Mouse (Mus musculus): ENCODE results near the gene Crb2. TPM values are rescaled to one million over a fixed set of nuclear protein-coding genes. Genes with fewer than 3 reads are reported as not detected.

The Crb2 gene
- total and polyA plus RNA-seq, 2 experiments = 0.04 TPM; not detected in 1

- Histone ChIP-seq H3K27ac (replicated peaks; ENCODE audit: insufficient read depth, low read depth, low read length) (no peak overlapping the region), H3K36me3 (ENCODE audit: control insufficient read depth, insufficient read depth, low read length) (no peaks in the 10 kb centered on the region), H3K4me3 (ENCODE audit: insufficient read depth, low read depth, low read length) (no peak overlapping the region), H3K9ac (ENCODE audit: low read depth, low read length) (no peak overlapping the region), H3K27me3 (ENCODE audit: control insufficient read depth, insufficient read depth, low read length) (no peaks in the 10 kb centered on the region), H3K79me2 (ENCODE audit: control insufficient read depth, insufficient read depth, low read length) (no peaks in the 10 kb centered on the region), H3K4me1 (ENCODE audit: control insufficient read depth, insufficient read depth, low read length) (no peaks in the 10 kb centered on the region)
- TF ChIP-seq CTCF (IDR thresholded peaks at IDR 0.05; ENCODE audit: low read depth, low read length) (no peak), POLR2A (IDR thresholded peaks at IDR 0.05; ENCODE audit: extremely low read depth, insufficient read depth, low read length) (no peak)
- WGBS = 100% methylated on average over 2 of the region's 2 CpGs
- no peak for DNase-seq (ENCODE audit: extremely low read depth, low read depth, low spot score)
These were observed 7.1 kb upstream of the Crb2 start for GRCm38 (mm10) chr2:37768903-37769302.

GRCm38 (mm10) chr2:37769793-37770192 is 6.3 kb upstream of the Crb2 start:
- no peak for DNase-seq (ENCODE audit: extremely low read depth, low read depth, low spot score)
- H3K9ac ChIP-seq (ENCODE audit: low read depth, low read length) = no peak overlapping the region
- no peaks in the 10 kb centered on the region for H3K79me2 ChIP-seq (ENCODE audit: control insufficient read depth, insufficient read depth, low read length)
- TF ChIP-seq CTCF (IDR thresholded peaks at IDR 0.05; ENCODE audit: low read depth, low read length) (no peak), POLR2A (IDR thresholded peaks at IDR 0.05; ENCODE audit: extremely low read depth, insufficient read depth, low read length) (no peak)
- no peak overlapping the region for H3K4me3 ChIP-seq (ENCODE audit: insufficient read depth, low read depth, low read length)
- H3K27me3 ChIP-seq (ENCODE audit: control insufficient read depth, insufficient read depth, low read length) = no peaks in the 10 kb centered on the region
- no peaks in the 10 kb centered on the region for H3K36me3 ChIP-seq (ENCODE audit: control insufficient read depth, insufficient read depth, low read length)
- H3K27ac ChIP-seq (replicated peaks; ENCODE audit: insufficient read depth, low read depth, low read length) = no peak overlapping the region
- WGBS = 89% methylated on average over 8 of the region's 8 CpGs
- no peaks in the 10 kb centered on the region for H3K4me1 ChIP-seq (ENCODE audit: control insufficient read depth, insufficient read depth, low read length)

DNA sequence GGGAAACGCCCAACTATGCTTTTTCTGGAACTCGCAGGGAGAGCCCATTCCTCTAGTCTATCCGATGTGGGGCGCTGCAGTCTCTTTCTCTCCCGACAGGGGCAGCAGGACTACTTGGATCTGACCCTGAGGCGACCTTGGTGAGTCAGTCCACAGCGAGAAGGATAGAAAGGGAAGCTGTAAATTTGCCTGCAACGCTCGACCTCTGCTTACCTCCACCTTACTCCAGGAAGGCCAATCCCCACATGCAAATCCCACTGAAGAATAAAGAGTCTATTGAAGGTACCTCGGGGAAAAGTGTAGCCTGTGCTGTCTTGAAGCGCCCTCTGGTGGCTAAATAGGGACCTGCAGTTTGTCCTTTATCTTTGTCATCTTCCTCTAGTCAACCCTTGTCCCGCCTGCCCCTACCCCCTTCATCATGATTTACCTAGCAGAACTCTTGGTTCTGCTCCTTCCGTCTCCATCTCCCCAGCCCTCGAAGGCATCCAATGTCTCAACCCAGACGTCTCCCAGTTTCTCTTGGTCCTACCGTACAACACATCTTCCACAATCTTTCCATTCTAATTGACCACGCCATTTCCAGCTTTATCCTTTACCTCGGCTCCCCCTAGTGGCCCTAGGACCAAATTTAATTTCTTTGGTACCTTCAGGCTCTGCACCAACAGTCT is 4.3 kb upstream of the Crb2 start:
- peak; percentile 69 for DNase-seq (ENCODE audit: extremely low read depth, low read depth, low spot score)
- TF ChIP-seq CTCF (IDR thresholded peaks at IDR 0.05; ENCODE audit: low read depth, low read length) (peak; percentile 64), POLR2A (IDR thresholded peaks at IDR 0.05; ENCODE audit: extremely low read depth, insufficient read depth, low read length) (no peak)
- H3K27me3 ChIP-seq (ENCODE audit: control insufficient read depth, insufficient read depth, low read length) = 0 out of 2 replicates have a peak, but pooled peaks cover 3% of the 10 kb centered on the region
- no peaks in the 10 kb centered on the region for H3K4me1 ChIP-seq (ENCODE audit: control insufficient read depth, insufficient read depth, low read length)
- H3K36me3 ChIP-seq (ENCODE audit: control insufficient read depth, insufficient read depth, low read length) = no peaks in the 10 kb centered on the region
- no peaks in the 10 kb centered on the region for H3K79me2 ChIP-seq (ENCODE audit: control insufficient read depth, insufficient read depth, low read length)
- H3K9ac ChIP-seq (ENCODE audit: low read depth, low read length) = peak overlapping the region; percentile 16; the same call in 1 of the 2 replicates
- WGBS = under 1% methylated on average over 18 of the region's 18 CpGs
- peak overlapping the region; percentile 33; the same call in 1 of the 2 replicates for H3K4me3 ChIP-seq (ENCODE audit: insufficient read depth, low read depth, low read length)
- no peak overlapping the region for H3K27ac ChIP-seq (replicated peaks; ENCODE audit: insufficient read depth, low read depth, low read length)

DNA sequence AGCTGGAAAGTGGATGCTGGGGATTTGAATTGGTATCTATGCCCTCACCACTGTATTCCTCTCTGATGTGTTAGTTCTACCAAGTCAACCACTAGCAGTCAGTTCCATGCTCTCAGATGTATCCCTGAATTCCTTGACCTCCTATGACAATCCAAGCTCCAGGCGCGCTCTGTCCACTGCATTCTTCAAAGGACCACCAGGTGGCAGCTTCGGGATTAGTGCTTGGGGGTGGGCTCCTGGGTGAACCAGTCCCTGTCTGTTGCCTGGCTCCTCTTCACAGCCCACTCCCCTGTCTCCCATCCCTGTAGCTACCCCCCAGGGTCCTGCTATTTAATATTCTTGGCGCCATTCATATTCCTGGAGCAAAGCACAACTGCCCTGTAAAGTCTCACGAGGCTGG is 1.5 kb upstream of the Crb2 start:
- H3K9ac ChIP-seq (ENCODE audit: low read depth, low read length) = no peak overlapping the region
- H3K27ac ChIP-seq (replicated peaks; ENCODE audit: insufficient read depth, low read depth, low read length) = no peak overlapping the region
- 0 out of 2 replicates have a peak, but pooled peaks cover 3% of the 10 kb centered on the region for H3K27me3 ChIP-seq (ENCODE audit: control insufficient read depth, insufficient read depth, low read length)
- WGBS = 46% methylated on average over 5 of the region's 5 CpGs
- H3K4me1 ChIP-seq (ENCODE audit: control insufficient read depth, insufficient read depth, low read length) = no peaks in the 10 kb centered on the region
- TF ChIP-seq CTCF (IDR thresholded peaks at IDR 0.05; ENCODE audit: low read depth, low read length) (peak; percentile 44), POLR2A (IDR thresholded peaks at IDR 0.05; ENCODE audit: extremely low read depth, insufficient read depth, low read length) (no peak)
- no peak overlapping the region for H3K4me3 ChIP-seq (ENCODE audit: insufficient read depth, low read depth, low read length)
- no peak for DNase-seq (ENCODE audit: extremely low read depth, low read depth, low spot score)
- no peaks in the 10 kb centered on the region for H3K36me3 ChIP-seq (ENCODE audit: control insufficient read depth, insufficient read depth, low read length)
- no peaks in the 10 kb centered on the region for H3K79me2 ChIP-seq (ENCODE audit: control insufficient read depth, insufficient read depth, low read length)

DNA sequence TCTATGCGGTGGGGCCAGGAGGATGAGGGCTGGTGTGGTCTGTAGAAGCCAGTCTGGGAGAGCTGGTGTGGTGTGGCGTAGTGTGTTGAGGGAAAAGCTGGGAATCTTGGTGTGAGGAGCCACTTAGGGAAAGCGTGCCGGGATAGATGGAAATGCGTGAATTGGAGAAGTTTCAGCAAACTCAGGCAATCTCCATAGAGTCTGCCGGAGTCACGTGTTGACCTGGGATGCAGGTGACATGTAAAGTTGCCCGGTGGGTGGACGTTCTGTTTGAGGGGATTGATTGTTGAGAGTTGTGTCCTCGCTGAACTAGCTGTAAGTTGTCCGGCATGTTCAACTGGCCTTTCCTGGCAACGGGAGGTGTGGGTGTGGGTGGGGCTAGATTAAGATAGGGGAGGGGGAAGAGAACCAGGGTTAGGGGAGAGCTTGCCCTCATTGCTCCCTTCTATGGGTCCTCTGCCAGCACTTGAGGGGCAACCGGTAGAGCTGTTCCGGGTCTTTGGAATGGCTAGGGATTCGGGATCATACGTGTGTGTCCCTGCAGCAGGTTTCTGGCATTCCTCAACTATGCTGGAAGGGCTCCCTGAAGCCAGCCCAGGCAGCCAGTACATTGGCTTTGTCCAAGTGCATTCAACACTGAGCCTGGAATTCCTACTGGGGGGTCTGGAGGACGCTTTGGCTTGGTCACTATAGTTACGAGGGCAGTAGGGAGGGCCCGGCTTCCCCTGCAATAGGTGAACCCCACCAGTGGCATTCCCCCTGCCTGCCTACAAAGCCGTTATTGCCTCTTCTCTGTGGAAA is 762 bp downstream of the Crb2 start:
- H3K27ac ChIP-seq (replicated peaks; ENCODE audit: insufficient read depth, low read depth, low read length) = no peak overlapping the region
- no peaks in the 10 kb centered on the region for H3K79me2 ChIP-seq (ENCODE audit: control insufficient read depth, insufficient read depth, low read length)
- H3K27me3 ChIP-seq (ENCODE audit: control insufficient read depth, insufficient read depth, low read length) = 0 out of 2 replicates have a peak, but pooled peaks cover 3% of the 10 kb centered on the region
- no peak for DNase-seq (ENCODE audit: extremely low read depth, low read depth, low spot score)
- no peaks in the 10 kb centered on the region for H3K36me3 ChIP-seq (ENCODE audit: control insufficient read depth, insufficient read depth, low read length)
- H3K4me3 ChIP-seq (ENCODE audit: insufficient read depth, low read depth, low read length) = no peak overlapping the region
- TF ChIP-seq CTCF (IDR thresholded peaks at IDR 0.05; ENCODE audit: low read depth, low read length) = no peak
- no peak for TF ChIP-seq POLR2A (IDR thresholded peaks at IDR 0.05; ENCODE audit: extremely low read depth, insufficient read depth, low read length)
- H3K9ac ChIP-seq (ENCODE audit: low read depth, low read length) = no peak overlapping the region
- 0 out of 2 replicates have a peak, but pooled peaks cover 2% of the 10 kb centered on the region for H3K4me1 ChIP-seq (ENCODE audit: control insufficient read depth, insufficient read depth, low read length)
- WGBS = 44% methylated on average over 20 of the region's 20 CpGs

All from liver, adult 2 months (tissue).